Mouse (Mus musculus): ENCODE measurements around the gene Gm10073.
"Not testable (repeated sequence)": the region's sequence is repeated elsewhere in the genome, so short reads cannot be mapped to it uniquely, and the experiment has no call there.

Gene Gm10073

DNA sequence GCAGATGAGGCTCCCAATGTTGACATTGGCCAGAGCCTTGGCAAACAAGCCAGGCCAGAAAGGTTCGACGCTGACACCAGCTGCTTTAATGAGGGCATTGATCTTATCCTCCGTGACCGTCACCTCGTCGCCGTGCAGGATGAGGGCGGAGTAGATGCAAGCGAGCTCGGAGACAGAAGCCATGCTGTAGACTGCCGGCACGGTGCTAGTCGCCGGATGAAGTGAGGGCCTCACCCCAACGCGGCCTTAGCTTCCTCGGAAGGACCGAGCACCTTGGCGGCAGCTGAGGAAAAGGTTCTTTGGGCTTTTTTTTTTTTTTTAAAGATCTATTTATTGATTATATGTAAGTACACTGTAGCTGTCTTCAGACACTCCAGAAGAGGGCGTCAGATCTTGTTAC, at the start of gene Gm10073:
Gene Gm10073 (minus strand): TSS at position 294 of the 400 bp plus-strand sequence.
- DNase-seq (ENCODE audit: low read depth, low spot score) = not testable (repeated sequence)

DNA sequence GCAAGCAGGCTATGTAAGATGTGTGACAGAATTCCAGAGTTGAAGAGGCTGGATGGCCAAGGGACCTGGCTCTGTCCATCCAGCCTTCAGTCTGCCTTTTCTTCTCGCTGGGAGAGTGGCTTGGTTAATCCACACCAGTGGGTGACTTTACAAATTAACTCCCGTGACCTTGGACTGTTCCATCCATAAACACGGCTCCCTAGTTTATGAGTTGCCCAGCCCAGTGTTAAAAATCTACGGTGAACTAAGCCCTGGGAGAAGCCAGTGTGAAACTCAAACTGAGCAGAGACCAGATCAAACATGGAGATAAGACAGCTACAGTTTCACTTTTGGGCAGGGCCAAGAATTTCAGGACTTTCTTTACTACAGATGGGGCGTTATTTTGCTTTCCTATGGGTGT, 49.8 kb upstream of the Gm10073 start:
- no peak for DNase-seq (ENCODE audit: low read depth, low spot score)

DNA sequence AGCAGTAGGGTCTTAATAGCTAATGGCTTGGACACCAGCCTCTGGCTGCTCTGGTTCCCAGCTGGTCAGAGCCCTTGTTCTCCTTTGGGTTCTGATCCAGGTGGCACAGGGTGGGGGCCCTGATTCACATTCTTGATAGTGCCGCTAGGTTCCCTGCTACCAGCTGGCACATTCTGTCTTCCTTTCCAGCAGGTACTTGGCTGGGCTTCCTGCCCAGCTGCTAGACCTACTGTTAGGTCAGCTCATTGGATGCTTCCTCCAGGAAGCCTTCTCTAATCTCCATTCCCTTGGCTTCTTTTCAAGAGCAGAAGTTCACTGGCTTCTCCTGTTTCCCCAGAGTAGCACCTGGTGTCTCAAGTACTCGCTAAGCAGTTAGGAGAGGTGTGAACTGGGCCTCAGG, 47.2 kb upstream of the Gm10073 start:
- no peak for DNase-seq (ENCODE audit: low read depth, low spot score)

DNA sequence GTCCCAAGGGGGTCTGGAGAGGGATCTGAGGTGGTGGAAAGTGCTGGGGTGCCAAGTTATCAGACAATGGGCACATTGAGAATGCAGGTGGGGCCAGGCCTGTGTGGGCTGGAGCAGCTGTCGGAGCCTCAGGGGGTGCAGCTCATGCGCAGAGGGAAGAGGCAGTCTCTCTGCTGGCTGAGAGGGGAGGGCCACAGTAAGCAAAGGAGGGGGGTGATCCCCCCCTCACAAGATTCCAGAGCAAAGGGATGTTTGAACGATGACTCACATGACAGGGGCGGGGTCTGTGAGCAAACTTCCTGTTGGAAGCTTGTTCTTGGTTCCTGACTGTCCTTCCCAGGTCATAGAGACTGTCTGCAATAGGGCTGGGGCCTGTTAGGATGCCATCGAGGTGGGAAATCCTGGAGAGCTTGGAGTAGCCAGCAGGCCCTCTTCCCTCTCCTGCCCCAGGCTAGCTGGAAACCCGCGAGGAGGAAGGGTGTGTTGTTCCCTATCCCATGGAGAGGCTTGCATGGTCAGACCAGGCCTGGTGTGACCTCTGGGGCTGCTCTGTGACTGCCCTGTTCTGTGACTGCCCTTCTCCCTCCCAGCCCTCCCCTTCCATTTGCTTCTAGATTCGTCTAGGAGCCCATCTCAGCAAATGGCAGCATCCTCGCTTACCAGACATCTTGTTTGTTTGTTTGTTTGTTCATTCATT, 46.4 kb upstream of the Gm10073 start:
- no peak for DNase-seq (ENCODE audit: low read depth, low spot score)

DNA sequence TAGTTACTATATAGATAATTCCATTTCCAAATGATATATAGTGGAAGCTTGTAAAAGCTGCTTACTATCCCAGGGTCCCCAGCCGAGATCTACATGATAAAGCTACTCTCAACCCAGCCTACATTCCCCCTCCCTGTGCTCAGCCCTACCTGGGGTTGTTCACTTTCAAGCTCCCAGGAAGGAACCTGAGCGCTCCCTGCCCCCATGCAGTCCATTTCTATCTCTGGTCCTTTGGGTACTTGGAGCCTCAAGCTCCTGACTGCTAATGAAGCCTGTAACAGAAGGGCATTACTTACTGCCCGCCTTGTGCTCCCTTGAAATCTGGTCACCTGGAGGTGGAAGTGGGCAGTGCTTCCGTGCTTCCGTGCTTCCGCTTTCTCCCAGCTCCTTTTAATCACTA, 45.1 kb upstream of the Gm10073 start:
- no peak for DNase-seq (ENCODE audit: low read depth, low spot score)

DNA sequence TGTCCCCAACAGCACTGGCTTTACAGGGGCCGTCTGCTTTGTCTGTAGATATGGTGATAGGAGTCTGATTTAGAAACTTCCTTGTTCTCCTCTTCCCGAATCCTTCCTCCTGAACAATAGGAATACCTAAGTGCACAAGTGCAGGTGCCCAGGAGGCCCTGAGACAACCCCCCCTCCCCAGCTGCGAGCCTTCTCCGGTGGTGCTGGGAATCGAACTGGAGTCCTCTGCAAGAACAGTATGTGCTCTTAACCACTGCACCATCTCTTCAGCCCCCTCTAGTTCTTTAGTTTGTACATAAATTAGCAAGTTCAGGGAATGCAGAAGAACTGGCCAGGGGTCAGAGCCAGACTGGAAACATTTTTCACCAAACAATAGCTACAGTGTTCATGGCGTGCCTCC, 44.6 kb upstream of the Gm10073 start:
- no peak for DNase-seq (ENCODE audit: low read depth, low spot score)

DNA sequence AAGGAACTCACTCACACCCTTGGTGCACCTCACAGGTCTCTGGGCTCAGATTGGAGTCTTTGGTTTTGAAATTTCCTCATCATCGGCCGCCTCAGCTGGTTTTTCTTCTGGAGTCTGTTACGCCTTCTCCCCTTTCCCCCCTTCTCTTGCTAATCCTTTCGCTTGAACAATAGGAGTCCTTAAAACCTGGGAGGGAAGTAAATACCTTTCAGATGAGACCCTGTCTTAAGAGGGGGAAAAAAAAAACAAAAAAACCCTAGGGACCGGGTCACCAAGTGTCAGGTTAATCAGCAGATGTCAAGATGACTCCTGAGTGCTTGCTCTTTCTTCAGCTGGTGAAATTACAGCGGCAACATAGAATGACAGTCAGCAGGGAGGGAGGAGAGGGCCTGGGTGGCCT, 43.9 kb upstream of the Gm10073 start:
- DNase-seq (ENCODE audit: low read depth, low spot score) = no peak

DNA sequence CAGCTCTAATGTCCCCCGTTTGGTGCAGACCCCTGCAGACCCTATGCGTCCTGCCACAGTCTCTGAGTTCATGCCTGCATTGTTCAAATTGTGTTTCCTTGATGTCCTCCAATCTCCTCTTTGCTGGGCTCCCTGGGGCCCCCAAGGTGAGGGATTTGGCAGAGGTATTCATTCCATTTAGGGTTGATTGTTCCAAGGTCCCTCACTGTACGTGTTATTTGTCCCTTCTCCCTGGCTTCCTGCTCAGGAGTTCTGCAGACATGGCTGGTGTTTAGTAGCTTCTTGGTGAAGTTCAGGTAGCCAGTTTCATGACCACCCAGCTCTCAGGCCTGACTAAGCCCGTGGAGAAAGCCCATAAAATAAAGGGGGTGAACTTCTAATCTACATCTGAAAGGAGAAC, 43.4 kb upstream of the Gm10073 start:
- DNase-seq (ENCODE audit: low read depth, low spot score) = no peak

DNA sequence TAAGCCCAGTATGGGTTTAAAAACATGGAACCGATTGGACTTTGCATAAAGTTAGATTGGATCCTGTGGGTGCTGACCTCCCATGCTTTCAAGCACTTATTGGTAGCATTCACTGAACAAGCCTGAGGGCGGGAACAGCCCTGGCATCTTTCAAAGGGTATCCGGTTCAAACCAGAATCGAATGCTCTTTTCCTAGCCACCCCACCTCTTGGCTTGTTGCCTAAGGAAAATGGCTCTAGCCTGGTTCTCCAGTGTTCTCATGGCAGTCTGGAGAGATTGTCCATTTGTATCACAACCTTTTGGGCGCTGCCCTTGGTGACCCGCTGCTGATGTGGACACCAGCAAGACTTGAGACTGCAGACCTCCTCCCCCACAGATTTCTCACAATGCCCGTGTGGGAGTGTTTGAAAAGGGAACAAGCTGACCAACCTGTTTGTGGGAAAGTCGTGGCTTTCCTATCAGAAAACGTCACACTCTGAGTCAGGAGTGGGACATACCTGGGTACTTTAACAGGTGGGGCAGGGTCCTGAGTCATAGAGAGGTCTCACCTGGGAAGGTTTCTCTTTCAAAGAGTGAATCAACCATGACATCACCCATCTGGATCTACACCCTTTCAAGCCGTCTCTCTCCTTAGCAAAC, 42.5 kb upstream of the Gm10073 start:
- no peak for DNase-seq (ENCODE audit: low read depth, low spot score)

DNA sequence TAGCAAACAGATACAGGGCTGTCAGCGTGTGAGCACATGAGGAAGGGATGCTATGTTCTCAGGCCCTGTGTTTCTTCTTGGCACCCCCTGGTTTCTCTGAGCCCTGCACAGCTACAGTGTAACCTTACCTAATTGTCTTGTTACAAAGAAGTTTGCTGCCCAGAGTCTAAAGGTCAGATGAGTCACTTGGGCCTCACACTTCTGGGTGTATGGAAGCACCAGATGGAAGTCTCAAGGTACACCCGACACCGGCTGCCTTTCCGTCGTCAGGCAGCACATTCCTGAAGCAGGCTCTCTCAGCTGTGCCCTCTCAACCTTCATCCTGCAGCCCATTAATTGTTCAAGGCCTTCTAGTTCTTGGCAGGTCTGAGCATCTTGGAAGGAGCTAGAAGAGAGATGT, 41.4 kb upstream of the Gm10073 start:
- DNase-seq (ENCODE audit: low read depth, low spot score) = no peak

DNA sequence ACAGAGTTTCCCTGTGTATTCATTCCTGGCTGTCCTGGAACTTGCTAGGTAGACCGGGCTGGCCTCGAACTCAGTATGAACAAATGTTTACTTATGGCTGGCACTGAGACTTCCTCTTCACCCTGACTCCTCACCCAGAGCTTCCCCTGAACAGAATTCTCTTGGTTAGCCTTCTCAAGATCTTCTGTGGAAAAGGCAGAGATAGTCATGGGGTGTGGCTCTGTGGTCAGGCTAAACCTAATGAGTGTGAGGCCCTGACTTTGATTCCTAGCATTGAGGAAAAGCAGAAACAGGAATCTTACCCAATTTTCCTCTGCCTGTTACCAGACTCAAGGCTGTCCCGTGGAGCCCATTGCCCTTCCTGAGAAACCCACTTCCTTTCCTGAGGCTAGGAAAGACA, 38.8 kb upstream of the Gm10073 start:
- no peak for DNase-seq (ENCODE audit: low read depth, low spot score)

DNA sequence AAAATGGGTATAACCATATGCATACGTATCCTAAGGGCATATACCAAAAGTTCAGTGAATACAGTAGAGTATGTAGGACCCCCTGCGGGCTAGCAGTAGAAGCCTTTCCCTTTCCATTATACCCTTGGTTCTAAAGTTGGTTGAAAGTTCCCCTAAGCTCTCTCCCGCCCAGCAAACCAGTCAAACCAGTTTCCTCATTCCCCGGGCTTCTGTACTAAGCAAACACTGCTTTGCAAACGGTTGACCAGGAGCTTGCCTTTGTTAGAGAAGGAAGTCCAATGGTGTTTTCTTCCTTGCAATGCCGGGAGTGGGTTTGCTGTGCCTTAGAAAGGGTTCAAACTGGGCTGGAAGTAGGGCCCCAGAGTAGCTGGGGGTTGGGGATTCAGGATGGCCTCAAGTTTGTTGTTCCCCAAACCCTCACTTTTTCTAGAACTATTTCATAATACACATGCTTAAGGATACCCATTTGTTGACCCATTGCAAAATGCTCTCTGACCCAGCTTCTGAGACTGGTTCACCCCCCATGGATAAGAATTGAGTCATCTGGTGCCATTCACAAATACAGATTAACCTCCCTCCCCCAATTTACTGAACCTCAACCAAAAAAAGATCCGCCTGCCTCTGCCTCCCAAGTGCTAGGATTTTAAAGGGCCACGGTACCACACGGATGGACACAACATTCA, 37.8 kb upstream of the Gm10073 start:
- no peak for DNase-seq (ENCODE audit: low read depth, low spot score)

DNA sequence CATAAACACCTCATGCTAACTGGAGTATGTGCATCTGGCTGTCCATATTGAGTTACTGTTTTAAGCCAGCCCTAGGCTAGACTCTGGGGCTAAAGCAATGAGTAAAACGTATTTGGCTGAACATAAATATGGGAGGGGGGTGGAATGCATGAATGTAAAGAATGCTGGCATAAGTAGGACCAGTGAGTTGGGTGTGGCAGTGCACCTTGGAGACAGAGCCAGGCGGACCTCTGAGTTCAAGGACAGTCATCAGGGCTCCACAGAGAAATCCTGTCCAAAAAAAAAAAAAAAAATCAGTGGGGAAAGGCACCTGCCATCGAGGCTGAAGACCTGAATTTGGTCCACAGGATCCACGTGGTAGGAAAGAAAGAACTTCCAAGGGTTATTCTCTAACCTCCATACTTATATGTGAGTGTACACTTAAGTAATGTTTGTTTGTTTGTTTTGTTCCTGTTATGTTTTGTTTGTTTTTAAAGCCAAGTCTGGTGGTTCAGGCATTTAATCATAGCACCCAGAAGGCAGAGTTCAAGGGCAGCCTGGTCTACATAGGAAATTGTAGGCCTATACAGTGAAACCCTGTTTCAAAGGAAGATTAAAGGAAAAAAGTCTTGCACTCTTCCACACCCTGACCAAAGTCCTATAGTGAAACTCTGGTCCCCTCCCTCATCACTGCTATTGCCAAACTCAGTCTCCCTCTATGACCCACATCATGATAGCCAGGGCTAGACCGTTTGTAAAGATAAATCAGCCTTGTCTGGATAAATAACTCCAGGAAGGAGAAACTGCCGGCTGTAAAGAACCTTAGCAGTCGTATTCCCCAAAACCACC, 36.0 kb upstream of the Gm10073 start:
- no peak for DNase-seq (ENCODE audit: low read depth, low spot score)

DNA sequence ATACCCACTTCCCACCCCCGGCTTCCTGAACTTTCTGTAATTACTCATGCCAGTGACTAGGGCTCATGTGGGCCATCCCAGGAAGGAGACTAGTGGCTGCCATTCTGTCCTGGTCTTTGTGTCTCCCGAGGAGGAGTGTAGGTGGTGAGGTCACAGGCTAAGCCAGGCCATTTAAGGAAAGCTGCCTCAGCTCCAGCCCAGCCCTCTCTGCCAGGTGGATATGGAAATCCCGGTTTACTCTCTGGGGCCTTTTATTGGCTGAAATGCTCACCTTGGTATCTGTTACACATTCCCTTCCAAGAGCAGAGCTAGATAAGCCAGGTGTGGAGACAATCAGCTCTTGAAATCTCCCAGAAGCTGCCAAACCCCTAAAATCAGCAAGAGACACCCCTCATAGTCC, 35.2 kb upstream of the Gm10073 start:
- no peak for DNase-seq (ENCODE audit: low read depth, low spot score)

DNA sequence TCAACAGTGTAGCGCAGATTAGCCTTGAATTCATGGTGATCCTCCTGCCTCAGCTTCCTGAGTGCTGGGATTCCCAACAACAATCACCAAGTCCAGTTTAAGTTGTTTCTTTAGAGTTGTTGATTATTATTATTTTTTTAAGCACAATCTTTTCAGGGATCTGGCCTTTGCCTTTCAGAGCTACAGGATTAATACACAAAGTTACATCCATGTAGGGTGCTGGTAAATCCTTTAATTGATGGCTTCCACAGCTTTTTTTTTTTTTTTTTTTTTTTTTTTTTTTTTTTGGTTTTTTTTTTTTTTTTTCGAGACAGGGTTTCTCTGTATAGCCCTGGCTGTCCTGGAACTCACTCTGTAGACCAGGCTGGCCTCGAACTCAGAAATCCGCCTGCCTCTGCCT, 34.5 kb upstream of the Gm10073 start:
- DNase-seq (ENCODE audit: low read depth, low spot score) = not testable (repeated sequence)

DNA sequence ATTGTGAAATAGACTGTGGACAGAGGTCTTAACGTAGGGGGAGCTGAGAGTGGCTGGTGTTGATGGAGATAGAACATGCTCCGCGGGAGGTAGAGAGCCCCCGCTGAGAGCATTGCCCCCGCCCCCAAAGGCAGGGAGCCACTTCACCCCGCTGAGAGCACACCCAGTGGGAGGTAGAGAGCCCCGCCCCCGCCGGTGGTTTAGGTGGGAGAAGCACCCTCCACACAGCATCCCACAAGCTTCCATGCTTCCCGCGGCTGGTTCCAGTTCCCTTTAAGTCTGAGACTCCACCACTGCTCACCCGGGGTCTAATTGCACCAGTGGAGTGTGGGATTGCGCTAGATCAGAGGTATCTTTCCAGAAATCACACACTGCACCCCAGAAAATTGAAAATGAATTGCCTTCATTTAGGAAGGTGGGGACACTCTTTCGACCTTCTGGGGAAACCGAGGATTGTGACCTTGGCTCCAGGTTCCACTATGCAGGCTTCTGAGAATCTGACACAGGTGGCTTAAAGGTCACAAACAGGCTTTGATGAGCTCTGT, 33.4 kb upstream of the Gm10073 start:
- DNase-seq (ENCODE audit: low read depth, low spot score) = no peak

DNA sequence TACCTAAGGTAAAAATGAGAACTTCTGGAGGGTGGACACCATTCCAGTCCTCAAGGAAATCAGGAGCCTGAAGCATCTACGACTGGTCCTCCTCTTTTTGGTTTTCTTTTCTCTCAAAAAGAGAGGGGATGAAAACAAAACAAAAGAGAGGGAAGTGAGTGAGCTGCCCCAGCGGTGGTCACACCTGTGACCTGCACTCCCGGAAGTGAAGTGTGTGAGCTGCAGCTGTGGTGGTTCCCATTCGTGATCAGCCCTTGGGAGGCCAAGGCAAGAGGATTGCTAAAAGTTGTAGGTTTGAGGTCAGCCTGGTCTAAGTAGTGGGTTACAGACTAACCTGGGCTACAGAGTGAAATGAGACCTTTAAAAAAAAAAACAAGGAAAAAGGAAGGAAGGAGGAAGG, 32.9 kb upstream of the Gm10073 start:
- DNase-seq (ENCODE audit: low read depth, low spot score) = no peak

DNA sequence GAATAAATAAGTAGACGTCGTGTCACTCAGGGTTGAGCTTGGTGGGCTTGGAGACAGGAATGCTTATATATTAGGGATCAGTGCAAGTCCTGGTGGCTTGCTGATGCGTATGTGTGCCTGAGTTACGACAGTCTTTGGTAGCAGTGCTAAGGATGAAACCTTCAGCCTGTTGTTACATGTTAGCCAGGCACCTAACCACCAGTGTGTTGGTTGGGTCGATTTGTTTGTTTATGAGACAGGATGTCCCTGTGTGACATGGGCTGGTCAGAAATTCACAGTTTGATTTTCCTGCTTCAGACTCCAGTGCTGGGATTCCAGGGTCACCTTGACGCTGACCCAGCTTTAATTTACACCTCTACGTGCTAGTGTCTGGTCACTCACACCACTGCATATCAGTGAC, 32.4 kb upstream of the Gm10073 start:
- no peak for DNase-seq (ENCODE audit: low read depth, low spot score)

DNA sequence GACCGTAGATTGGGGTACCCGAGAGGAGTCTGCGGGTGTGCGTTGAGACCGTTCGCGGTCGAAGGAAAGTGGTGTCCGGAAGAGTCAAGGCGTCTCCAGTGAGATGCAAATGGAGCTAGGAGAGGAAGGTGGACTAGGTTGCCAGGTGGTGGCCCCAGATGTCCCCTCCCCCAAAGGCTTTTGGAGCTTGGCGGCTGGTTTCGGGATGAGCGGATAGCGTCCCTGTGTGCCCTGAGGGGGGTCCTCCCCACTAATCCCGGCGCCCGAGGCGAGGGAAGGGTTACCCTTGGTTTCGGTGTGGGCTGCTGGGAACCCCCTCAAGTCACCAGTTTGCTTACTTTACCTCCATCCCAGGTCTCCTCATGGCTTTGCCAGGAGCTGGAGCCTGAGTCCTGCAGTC, 30.7 kb upstream of the Gm10073 start:
- DNase-seq (ENCODE audit: low read depth, low spot score) = no peak

DNA sequence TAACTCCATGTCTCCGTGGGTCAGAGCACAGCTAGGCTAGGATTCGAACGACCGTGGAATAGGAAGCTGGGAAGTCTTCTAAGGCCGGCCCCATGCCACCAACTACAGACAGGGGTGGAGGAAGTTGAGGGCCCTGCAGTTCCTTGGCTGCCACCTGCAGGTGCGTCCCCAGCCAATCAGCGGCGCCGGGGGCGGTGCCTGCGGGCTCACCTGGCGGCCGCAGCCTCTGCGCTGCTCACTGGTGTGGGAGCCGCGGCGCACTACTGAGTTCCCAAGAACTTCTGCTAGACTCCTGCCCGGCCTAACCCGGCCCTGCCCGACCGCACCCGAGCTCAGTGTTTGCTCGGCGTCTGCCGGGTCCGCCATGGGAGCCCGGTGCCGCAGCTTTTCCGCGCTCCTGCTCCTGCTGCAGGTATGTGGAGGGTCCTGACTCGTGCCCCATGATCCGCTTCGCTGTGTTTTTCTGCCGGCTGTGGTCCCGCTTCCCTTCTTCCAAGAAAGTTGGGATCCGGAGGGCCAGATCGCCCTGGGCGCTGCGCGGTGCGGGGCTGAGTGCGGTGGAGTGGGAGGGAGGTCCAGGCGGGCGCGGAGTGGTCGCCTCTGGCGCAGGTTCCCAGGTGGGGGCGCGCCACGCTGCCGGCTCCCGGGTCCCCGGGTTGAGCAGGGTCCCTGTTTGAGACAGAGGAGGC, 30.0 kb upstream of the Gm10073 start, which contains the start of gene Cdh1:
Gene Cdh1 (plus strand): TSS at position 221 of the 689 bp plus-strand sequence.
- DNase-seq (ENCODE audit: low read depth, low spot score) = no peak

DNA sequence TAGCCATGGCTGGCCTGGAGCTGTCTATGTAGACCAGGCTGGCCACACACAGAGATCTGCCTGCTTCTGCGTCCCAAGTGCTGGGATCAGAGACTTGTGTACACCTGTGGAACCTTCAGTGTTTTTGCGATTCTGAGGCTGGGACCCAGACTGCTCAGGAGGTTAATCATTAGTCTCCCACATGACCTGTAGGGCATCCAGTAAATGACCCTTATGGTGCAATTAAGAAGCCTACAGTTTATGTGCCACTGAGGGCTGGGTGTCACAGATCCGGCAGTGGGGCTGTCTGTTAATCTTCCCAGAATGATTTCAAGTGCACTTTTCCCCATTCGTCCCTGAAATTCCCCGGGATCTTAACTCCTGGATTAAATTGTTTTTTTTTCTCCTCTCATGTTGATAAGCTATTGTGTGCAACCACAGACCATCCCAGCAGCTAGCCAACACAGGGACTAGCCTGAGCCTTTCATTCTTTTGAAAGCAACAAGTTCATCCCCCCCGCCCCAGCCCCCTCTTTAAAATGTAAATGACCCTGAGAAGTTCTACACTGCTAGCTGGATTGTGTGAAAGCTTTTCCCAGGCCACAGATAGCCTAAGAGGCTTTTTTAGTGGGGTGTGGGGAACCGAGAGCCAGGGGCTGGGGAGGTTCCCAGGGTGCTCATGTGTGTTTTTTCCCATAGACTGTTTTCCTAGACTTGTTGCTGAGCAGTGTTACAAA, 26.2 kb upstream of the Gm10073 start:
- DNase-seq (ENCODE audit: low read depth, low spot score) = no peak
